Mouse (Mus musculus) CH12.LX (cell line): Measurements from ENCODE around the gene Optc.

Experiments
- CHD2 ChIP-seq: IDR thresholded peaks from 2 replicates; pipeline ENCODE4 v1.6.1; 2011; ENCODE audit warnings: low read length, improper control_type of control experiment
- IRF4 ChIP-seq: IDR thresholded peaks from 2 replicates; pipeline ENCODE4 v1.6.1; 2014; ENCODE audit warnings: low read depth, mild to moderate bottlenecking, inconsistent platforms, low read length, improper control_type of control experiment
- MAFK ChIP-seq: IDR thresholded peaks from 2 replicates; pipeline ENCODE4 v1.6.1; 2011; ENCODE audit warnings: low read length, improper control_type of control experiment; ENCODE audit not compliant: insufficient replicate concordance
- USF1 ChIP-seq: IDR thresholded peaks from 2 replicates; pipeline ENCODE4 v1.6.1; 2014; ENCODE audit warnings: low read depth, mild to moderate bottlenecking, inconsistent platforms, low read length, improper control_type of control experiment

DNA sequence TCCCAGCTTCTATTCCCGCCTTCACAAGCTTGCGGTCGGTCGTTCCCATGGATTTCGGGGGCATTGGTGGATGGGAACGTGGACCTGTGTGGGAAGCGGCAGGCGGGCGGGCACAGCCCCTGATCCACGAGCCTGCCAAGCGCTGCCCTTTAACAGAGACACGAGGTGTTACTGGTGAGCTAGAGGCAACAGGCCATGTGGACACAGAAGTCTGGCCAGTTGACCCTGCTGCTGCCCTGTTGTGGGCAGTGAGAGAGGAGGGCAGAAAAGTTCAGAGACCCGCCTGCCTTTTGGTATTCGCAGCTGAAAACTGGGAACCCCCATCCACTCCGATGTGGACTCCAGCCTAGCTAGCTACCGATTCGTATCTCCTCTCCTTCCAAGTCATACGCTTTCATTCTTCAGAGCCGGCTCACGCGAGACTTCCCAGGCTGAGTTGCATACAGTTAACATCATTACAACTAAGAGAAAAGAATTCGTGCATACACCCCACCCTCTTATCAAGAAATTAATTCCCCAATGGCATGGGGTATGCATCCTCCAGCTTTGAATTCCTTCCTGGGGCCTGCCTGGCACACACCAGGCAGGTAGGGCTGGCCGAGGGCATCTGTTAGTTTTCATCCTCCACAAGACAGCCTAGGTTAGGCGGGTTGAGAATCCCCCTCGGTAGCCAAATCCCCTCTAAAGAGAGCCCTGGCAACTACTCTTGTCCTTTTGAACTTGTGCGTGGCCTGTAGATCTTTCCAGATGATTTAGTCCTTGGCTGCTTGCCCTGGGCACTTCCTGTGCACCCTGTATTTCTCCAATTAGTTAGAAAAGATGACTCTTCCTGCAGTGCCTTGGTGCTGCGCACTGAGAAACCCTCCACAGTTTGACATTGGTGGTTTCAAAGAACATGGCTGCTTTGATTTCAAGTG, 1.1 kb upstream of the Optc start:
- TF ChIP-seq USF1 (no peak), IRF4 (no peak), MAFK (no peak), CHD2 (no peak)
